Mouse (Mus musculus) intestine, postnatal 0 days (tissue): ENCODE data around the gene Gtf3c6. TPM values are rescaled to one million over a fixed set of nuclear protein-coding genes. Genes with fewer than 3 reads are reported as not detected.

ENCODE experiments used
- ATAC-seq: fragments of 200-750 bp; cut with Nextera tagmentation; 2 replicates; pipeline ENCODE4 v1.8.0; 2017; ENCODE audit warnings: mild to moderate bottlenecking, moderate TSS enrichment, moderate library complexity
- H3K27ac ChIP-seq: fragments of 300-500 bp; sonication (generic); 2 replicates; pipeline ENCODE4 v1.5.1; 2014; ENCODE audit warnings: mild to moderate bottlenecking, low read depth, low read length, moderate library complexity
- H3K27me3 ChIP-seq: fragments of 300-500 bp; sonication (generic); replicated peaks from 2 replicates; pipeline ENCODE4 v1.6.1; 2014; ENCODE audit warnings: low read length, mixed read lengths; ENCODE audit not compliant: control insufficient read depth, insufficient read depth
- H3K36me3 ChIP-seq: fragments of 300-500 bp; sonication (generic); 2 replicates; pipeline ENCODE4 v1.6.1; 2014; ENCODE audit warnings: mild to moderate bottlenecking, moderate library complexity; ENCODE audit not compliant: control insufficient read depth, insufficient read depth
- H3K4me1 ChIP-seq: fragments of 300-500 bp; sonication (generic); replicated peaks from 2 replicates; pipeline ENCODE4 v1.6.1; 2014; ENCODE audit warnings: antibody characterized with exemption, low read length, mixed read lengths; ENCODE audit not compliant: control insufficient read depth, insufficient read depth
- H3K4me2 ChIP-seq: fragments of 300-500 bp; sonication (generic); replicated peaks from 2 replicates; pipeline ENCODE4 v1.6.1; 2014; ENCODE audit warnings: low read depth, mild to moderate bottlenecking, moderate library complexity
- H3K4me3 ChIP-seq: fragments of 300-500 bp; sonication (generic); 2 replicates; pipeline ENCODE4 v1.5.1; 2014; ENCODE audit warnings: low read depth, low read length
- H3K9ac ChIP-seq: fragments of 300-500 bp; sonication (generic); 2 replicates; pipeline ENCODE4 v1.6.1; 2014; ENCODE audit warnings: mild to moderate bottlenecking, low read depth, low read length
- H3K9me3 ChIP-seq: fragments of 300-500 bp; sonication (generic); 2 replicates; pipeline ENCODE4 v1.6.1; 2016; ENCODE audit warnings: mixed run types; ENCODE audit not compliant: control insufficient read depth
- CTCF ChIP-seq: sonication (generic); IDR thresholded peaks from 2 replicates; pipeline ENCODE4 v1.5.1; 2016; ENCODE audit warnings: low read depth, mild to moderate bottlenecking, control low read depth, antibody characterized with exemption, moderate library complexity
- WGBS: fragments of 180-500 bp; shearing (Covaris S2); extraction: QIAGEN DNeasy Blood & Tissue Kit; methylation state at CpG from one replicate; pipeline ENCODE4 v1.1.7; 2014; 5-methylcytosine and 5-hydroxymethylcytosine counted together
- polyA plus RNA-seq: library from polyadenylated mRNA; unstranded; fragments of >200 nt; fragmentation: Nextera tagmentation; extraction: Ambion mirVana; gene quantifications from 2 replicates; pipeline ENCODE4 v1.2.1, GENCODE M21; 2015

Gene Gtf3c6
- polyA plus RNA-seq, 1 experiment from 2014 or later: 50.7 TPM

DNA sequence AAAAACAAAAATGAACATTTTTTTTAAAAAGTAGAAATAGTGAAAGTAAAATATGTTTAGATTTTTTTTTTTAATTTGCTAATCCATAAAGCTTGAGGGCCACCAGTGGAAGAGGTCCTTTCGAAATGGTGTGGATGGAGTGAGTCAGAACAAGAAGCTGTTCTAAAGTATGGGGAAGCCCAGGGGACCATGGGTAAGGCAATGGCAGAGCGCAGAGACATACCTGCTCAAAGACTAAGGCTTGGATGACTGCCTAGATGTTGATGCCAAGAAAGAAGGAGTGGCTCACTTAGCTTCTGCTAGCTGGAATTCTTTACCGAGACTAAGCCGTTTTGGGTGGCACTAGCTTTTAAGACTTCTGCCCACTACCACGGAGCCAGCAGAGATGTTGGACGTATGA is 4.3 kb upstream of the Gtf3c6 start:
- H3K4me3 ChIP-seq: no peak overlapping the region
- no peak overlapping the region for H3K4me2 ChIP-seq
- H3K9me3 ChIP-seq: no peaks in the 10 kb centered on the region
- no peaks in the 10 kb centered on the region for H3K36me3 ChIP-seq
- no peak for TF ChIP-seq CTCF
- H3K27ac ChIP-seq: no peak overlapping the region
- no peaks in the 10 kb centered on the region for H3K4me1 ChIP-seq
- H3K27me3 ChIP-seq: no peaks in the 10 kb centered on the region
- ATAC-seq: no peak
- no peak overlapping the region for H3K9ac ChIP-seq
- 90% methylated on average over 6 of the region's 6 CpGs for WGBS

DNA sequence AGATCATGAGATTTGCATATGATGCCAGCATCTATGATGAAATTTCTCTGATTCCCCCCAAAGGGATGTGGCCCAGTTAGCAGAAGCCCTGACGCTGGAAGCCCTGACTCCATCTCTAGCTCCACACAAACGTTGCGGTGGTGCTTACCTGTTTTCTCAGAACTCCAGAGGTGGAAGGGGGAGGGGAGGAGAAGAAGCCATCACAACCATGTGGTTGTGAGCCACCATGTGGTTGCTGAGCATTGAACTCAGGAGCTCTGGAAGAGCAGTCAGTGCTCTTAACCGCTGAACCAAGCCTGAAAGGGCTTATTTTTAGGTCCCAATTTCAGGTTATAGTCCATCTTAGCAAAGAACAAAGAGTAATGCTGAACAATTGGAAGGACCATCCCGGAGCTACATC is 2.4 kb upstream of the Gtf3c6 start:
- ATAC-seq: no peak
- TF ChIP-seq CTCF: no peak
- Histone ChIP-seq H3K9ac (no peak overlapping the region), H3K4me2 (no peak overlapping the region), H3K36me3 (no peaks in the 10 kb centered on the region), H3K4me1 (no peaks in the 10 kb centered on the region), H3K9me3 (no peaks in the 10 kb centered on the region), H3K4me3 (no peak overlapping the region), H3K27ac (no peak overlapping the region), H3K27me3 (no peaks in the 10 kb centered on the region)
- 55% methylated on average over 5 of the region's 5 CpGs for WGBS

DNA sequence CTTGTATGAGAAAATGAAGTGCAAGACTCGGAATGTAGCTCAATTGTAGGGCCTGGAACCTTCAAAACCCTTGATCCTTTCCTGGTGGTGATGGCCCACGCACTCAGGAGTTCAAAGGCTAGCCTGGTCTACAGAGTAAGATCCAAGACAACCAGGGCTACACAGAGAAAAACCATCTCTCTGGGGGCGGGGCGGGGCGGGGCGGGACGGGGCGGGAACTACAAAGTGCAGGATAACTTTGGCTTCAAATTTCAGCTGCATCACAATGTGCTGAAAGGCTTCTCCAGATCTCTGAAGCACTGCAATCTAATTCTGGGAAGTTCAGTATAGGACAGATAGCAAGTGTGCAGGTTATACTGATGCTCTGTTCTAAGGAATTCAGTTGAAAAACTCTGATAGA is 1.6 kb upstream of the Gtf3c6 start:
- no peak overlapping the region for H3K9ac ChIP-seq
- no peaks in the 10 kb centered on the region for H3K27me3 ChIP-seq
- no peak overlapping the region for H3K27ac ChIP-seq
- no peak overlapping the region for H3K4me3 ChIP-seq
- no peak for TF ChIP-seq CTCF
- H3K36me3 ChIP-seq: no peaks in the 10 kb centered on the region
- no peak for ATAC-seq
- H3K4me2 ChIP-seq: peak overlapping the region; percentile 84; the same call in 1 of the 2 replicates
- 18% methylated on average over 8 of the region's 8 CpGs for WGBS
- H3K9me3 ChIP-seq: no peaks in the 10 kb centered on the region
- H3K4me1 ChIP-seq: no peaks in the 10 kb centered on the region

DNA sequence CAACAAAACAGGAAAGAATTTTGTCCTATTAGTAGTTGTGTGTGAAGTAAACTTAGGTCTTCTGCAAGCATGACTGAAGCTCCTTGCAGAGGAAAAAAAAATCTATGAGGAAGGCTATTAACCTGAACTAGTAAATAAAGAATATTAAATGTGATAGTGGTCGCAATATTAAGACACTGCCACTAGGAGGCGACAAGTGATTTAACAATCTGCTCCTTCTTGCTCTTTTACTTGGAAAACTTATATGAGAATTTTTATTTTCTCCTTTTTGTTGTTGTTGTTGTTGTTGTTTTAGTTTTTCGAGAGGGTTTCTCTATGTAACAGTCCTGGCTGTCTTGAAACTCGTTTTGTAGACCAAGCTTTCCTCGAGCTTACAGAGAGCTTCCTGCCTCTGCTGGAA is 1.1 kb upstream of the Gtf3c6 start:
- Histone ChIP-seq H3K9me3 (no peaks in the 10 kb centered on the region), H3K4me2 (peak overlapping the region; percentile 84), H3K4me3 (0 out of 2 replicates have a peak overlapping the region, but pooled peaks have one; percentile 16), H3K4me1 (no peaks in the 10 kb centered on the region), H3K27me3 (no peaks in the 10 kb centered on the region), H3K9ac (no peak overlapping the region), H3K27ac (peak overlapping the region; percentile 86; the same call in 1 of the 2 replicates), H3K36me3 (0 out of 2 replicates have a peak, but pooled peaks cover 2% of the 10 kb centered on the region)
- peak; percentile 80 for TF ChIP-seq CTCF
- ATAC-seq: peak; percentile 5; the same call in 1 of the 2 replicates
- 3% methylated on average over 5 of the region's 5 CpGs for whole genome bisulfite sequencing

DNA sequence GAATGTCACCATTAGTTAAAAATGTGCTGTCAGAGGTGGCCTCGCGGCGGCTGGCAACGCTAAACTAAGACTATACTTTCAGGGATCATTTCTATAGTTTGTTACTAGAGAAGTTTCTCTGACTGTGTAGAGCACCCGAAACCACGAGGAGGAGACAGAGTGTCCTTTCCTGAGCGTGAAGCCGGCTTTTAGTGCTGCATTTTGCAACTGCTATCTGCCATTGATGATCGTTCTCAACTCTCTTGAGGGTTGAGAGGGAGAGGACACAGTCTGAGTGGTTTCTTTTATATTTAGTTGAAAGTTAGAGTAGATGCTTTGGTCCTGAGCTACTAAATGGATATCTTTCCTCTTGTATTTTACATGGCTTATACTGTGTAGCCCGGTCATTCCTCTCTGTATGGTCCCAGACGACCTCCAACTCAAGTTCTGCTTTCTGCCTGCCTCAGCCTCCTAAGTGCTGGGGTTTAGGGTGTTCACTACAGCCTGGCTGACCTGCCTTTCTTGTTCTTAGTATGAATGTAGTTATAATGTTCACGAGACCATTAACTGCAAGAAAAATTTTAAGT is 576 bp upstream of the Gtf3c6 start:
- peak overlapping the region; percentile 76 for H3K9ac ChIP-seq
- ATAC-seq: peak; percentile 80
- H3K9me3 ChIP-seq: no peaks in the 10 kb centered on the region
- H3K4me3 ChIP-seq: peak overlapping the region; percentile 95
- H3K27ac ChIP-seq: peak overlapping the region; percentile 86
- peak; percentile 76 for TF ChIP-seq CTCF
- H3K4me1 ChIP-seq: no peaks in the 10 kb centered on the region
- WGBS: under 1% methylated on average over 12 of the region's 12 CpGs
- H3K36me3 ChIP-seq: peaks cover 6% of the 10 kb centered on the region; the same call in 1 of the 2 replicates
- peak overlapping the region; percentile 84 for H3K4me2 ChIP-seq
- H3K27me3 ChIP-seq: no peaks in the 10 kb centered on the region

DNA sequence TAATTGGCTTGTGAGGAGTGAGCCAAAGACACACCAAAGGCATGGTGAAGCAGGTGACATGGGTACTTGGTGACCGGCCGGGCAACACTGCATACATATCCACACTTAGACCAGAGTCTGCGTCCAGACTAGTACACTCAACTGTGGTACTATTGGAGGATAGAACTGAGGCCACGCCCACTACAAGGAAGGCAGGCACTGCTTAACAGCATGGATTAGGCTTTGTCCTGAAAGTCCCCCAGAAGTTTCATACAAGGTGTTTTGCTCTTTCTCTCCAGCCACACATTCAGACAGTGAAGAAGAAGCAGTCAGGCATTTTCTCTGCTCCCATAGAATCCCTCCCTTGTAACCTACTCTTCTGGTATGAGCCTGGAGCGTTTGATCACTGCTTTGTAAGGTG is 1.2 kb downstream of the Gtf3c6 start:
- under 1% methylated on average over 5 of the region's 5 CpGs for WGBS
- H3K4me3 ChIP-seq: peak overlapping the region; percentile 95
- peaks cover 18% of the 10 kb centered on the region for H3K36me3 ChIP-seq
- H3K4me2 ChIP-seq: peak overlapping the region; percentile 84
- peak overlapping the region; percentile 76 for H3K9ac ChIP-seq
- no peaks in the 10 kb centered on the region for H3K9me3 ChIP-seq
- peak; percentile 44 for ATAC-seq
- no peaks in the 10 kb centered on the region for H3K27me3 ChIP-seq
- no peaks in the 10 kb centered on the region for H3K4me1 ChIP-seq
- no peak overlapping the region; the same call in 1 of the 2 replicates for H3K27ac ChIP-seq
- no peak for TF ChIP-seq CTCF
